Mouse (Mus musculus): ENCODE measurements at regions not wholly inside any gene's neighbourhood (a gene's known extent, or its start where the extent isn't known, plus 50 kb on each side); places are given as distances from the start of the nearest gene placed in this dataset.

GRCm38 (mm10) chr3:100287818-100288217 is 125.6 kb upstream of the Wdr3 start:
- TF ChIP-seq CTCF (IDR thresholded peaks at IDR 0.05; ENCODE audit: borderline replicate concordance, extremely low read depth, insufficient read depth, insufficient read length): no peak
- TF ChIP-seq POLR2A (IDR thresholded peaks at IDR 0.05; ENCODE audit: borderline replicate concordance, extremely low read depth, insufficient read depth, insufficient read length, poor library complexity, severe bottlenecking): no peak

All from brain, embryonic 14.5 days (tissue).